Mouse (Mus musculus) MEL (cell line): ENCODE measurements around the gene Ccdc17.

Experiments used
- CTCF ChIP-seq, 3 experiments: IDR thresholded peaks in 2 of 3; conservative IDR thresholded peaks in 1 of 3; 2 replicates each; pipeline ENCODE4 v1.5.1; 2011 to 2012; ENCODE audit warnings: low read length in 3 of 3, low read depth in 2 of 3, mild to moderate bottlenecking in 2 of 3, improper control_type of control experiment in 1 of 3, inconsistent platforms in 1 of 3, mixed read lengths in 1 of 3, moderate library complexity in 1 of 3; ENCODE audit not compliant: control insufficient read depth in 1 of 3, insufficient read depth in 1 of 3, poor library complexity in 1 of 3, severe bottlenecking in 1 of 3
- EP300 ChIP-seq, 2 experiments: IDR thresholded peaks; 2 replicates each; pipeline ENCODE4 v1.6.1; 2011; ENCODE audit warnings: improper control_type of control experiment in 2 of 2, low read length in 2 of 2, low read depth in 1 of 2, mild to moderate bottlenecking in 1 of 2
- KAT2A ChIP-seq: conservative IDR thresholded peaks from 2 replicates; pipeline ENCODE4 v1.6.1; 2012; ENCODE audit warnings: low read depth, low read length, improper control_type of control experiment, inconsistent platforms
- MAX ChIP-seq: IDR thresholded peaks from 2 replicates; pipeline ENCODE4 v1.6.1; 2011; ENCODE audit warnings: low read length, improper control_type of control experiment
- POLR2A ChIP-seq, 2 experiments: IDR thresholded peaks; 2 replicates each; pipeline ENCODE4 v1.6.1; 2011 to 2012; ENCODE audit warnings: low read length in 2 of 2, mild to moderate bottlenecking in 2 of 2, control low read depth in 1 of 2, improper control_type of control experiment in 1 of 2, low read depth in 1 of 2, moderate library complexity in 1 of 2; ENCODE audit not compliant: control insufficient read depth in 1 of 2, insufficient read depth in 1 of 2, poor library complexity in 1 of 2
- UBTF ChIP-seq: IDR thresholded peaks from 2 replicates; pipeline ENCODE4 v1.6.1; 2012; ENCODE audit warnings: low read depth, mild to moderate bottlenecking, inconsistent platforms, low read length, improper control_type of control experiment, moderate library complexity, borderline replicate concordance; ENCODE audit not compliant: insufficient read depth

DNA sequence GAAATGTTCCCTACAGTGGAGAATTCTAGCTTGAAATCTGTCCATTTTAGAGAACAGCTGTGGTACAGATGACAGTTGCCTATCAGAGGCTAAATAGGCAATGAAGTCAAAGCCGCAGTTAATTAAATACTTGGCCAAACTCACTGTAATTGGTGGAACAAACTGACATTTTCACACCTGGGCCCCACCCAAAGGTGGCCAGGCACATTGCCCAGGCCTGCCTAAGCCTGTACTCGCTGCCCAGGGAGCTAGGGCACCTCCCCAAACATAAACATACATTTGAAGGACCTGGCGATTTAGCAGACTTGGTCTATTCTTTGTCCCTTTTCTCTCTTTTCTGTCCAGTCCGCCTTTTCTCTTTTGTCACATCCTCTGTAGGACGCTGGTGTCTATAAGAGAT is at the start of gene Ccdc17:
- TF ChIP-seq MAX (no peak), CTCF (IDR thresholded peaks at IDR 0.05 in 2 of 3, conservative IDR thresholded peaks at IDR 0.05 in 1 of 3; ENCODE audit: control insufficient read depth in 1 of 3, insufficient read depth in 1 of 3, low read depth in 2 of 3, low read length in 3 of 3, poor library complexity in 1 of 3, severe bottlenecking in 1 of 3) (peak in 2 of 3 experiments; percentile 7; a peak in 1 of 6 replicates), UBTF (no peak), POLR2A (IDR thresholded peaks at IDR 0.05; ENCODE audit: control insufficient read depth in 1 of 2, insufficient read depth in 1 of 2, low read depth in 1 of 2, low read length in 2 of 2, poor library complexity in 1 of 2) (no peak), KAT2A (no peak), EP300 (IDR thresholded peaks at IDR 0.05; ENCODE audit: low read depth in 1 of 2, low read length in 2 of 2) (no peak)
